Mouse (Mus musculus) C2C12 (cell line): ENCODE measurements around the gene Ackr2. TPM values are rescaled to one million over a fixed set of nuclear protein-coding genes. Genes with fewer than 3 reads are reported as not detected.

ENCODE experiments used
- H3K27me3 ChIP-seq: one replicate; pipeline ENCODE4 v1.6.1; 2011; ENCODE audit not compliant: control insufficient read depth, insufficient read depth, insufficient read length
- H3K36me3 ChIP-seq: one replicate; pipeline ENCODE4 v1.6.1; 2011; ENCODE audit not compliant: control insufficient read depth, insufficient read depth
- H3K4me3 ChIP-seq: one replicate; pipeline ENCODE4 v1.5.1; 2011; ENCODE audit warnings: mild to moderate bottlenecking, control low read depth; ENCODE audit not compliant: poor library complexity, insufficient read depth, severe bottlenecking
- H3K79me2 ChIP-seq: one replicate; pipeline ENCODE4 v1.6.1; 2011; ENCODE audit not compliant: control insufficient read depth, insufficient read depth
- H3K79me3 ChIP-seq: one replicate; pipeline ENCODE4 v1.6.1; 2011; ENCODE audit warnings: low read depth, control low read depth
- H3ac ChIP-seq: one replicate; pipeline ENCODE3; 2011; ENCODE audit warnings: low read depth; ENCODE audit not compliant: control insufficient read depth, insufficient read length
- CEBPB ChIP-seq: IDR thresholded peaks from one replicate; pipeline ENCODE4 v1.6.1; 2011; ENCODE audit warnings: low read depth, mild to moderate bottlenecking, control low read depth, moderate library complexity
- CTCF ChIP-seq: IDR thresholded peaks from one replicate; pipeline ENCODE4 v1.5.1; 2011; ENCODE audit not compliant: control insufficient read depth, insufficient read depth, insufficient read length
- FOSL1 ChIP-seq: IDR thresholded peaks from one replicate; pipeline ENCODE4 v1.8.0; 2011; ENCODE audit warnings: mild to moderate bottlenecking, low read length; ENCODE audit not compliant: poor library complexity, insufficient read depth, severe bottlenecking
- MAX ChIP-seq: IDR thresholded peaks from one replicate; pipeline ENCODE4 v1.6.1; 2011; ENCODE audit warnings: mild to moderate bottlenecking, control low read depth
- MYOD1 ChIP-seq: IDR thresholded peaks from one replicate; pipeline ENCODE4 v1.6.1; 2011; ENCODE audit warnings: low read depth; ENCODE audit not compliant: control insufficient read depth, insufficient read length
- MYOG ChIP-seq: IDR thresholded peaks from one replicate; pipeline ENCODE4 v1.6.1; 2011; ENCODE audit not compliant: control insufficient read depth, insufficient read length; ENCODE audit errors: extremely low read depth
- USF1 ChIP-seq: IDR thresholded peaks from one replicate; pipeline ENCODE4 v1.6.1; 2011; ENCODE audit warnings: low read depth, mild to moderate bottlenecking, control low read depth, moderate library complexity
- polyA plus RNA-seq: library from polyadenylated mRNA; unstranded; fragments of >200 nt; fragmentation: generic; extraction: Trizol; gene quantifications from one replicate; pipeline ENCODE4 v1.2.1, GENCODE M21; 2012; ENCODE audit warnings: missing spikeins

Gene Ackr2
- polyA plus RNA-seq, 1 experiment = not detected

GRCm38 (mm10) chr9:121882015-121882457 is 16.1 kb upstream of the Ackr2 start:
- TF ChIP-seq CTCF (no peak), MAX (no peak), MYOG (no peak), CEBPB (no peak), FOSL1 (no peak), USF1 (no peak), MYOD1 (no peak)
- Histone ChIP-seq H3ac (no peak overlapping the region), H3K79me3 (no peaks in the 10 kb centered on the region), H3K27me3 (peaks cover 3% of the 10 kb centered on the region), H3K79me2 (no peaks in the 10 kb centered on the region), H3K4me3 (no peak overlapping the region), H3K36me3 (no peaks in the 10 kb centered on the region)

- H3K4me3 ChIP-seq = no peak overlapping the region
- H3ac ChIP-seq = no peak overlapping the region
- H3K27me3 ChIP-seq = no peaks in the 10 kb centered on the region
- H3K36me3 ChIP-seq = no peaks in the 10 kb centered on the region
- H3K79me2 ChIP-seq = no peaks in the 10 kb centered on the region
- TF ChIP-seq MYOG (no peak), CEBPB (no peak), FOSL1 (no peak), MYOD1 (no peak), USF1 (no peak), MAX (no peak), CTCF (no peak)
- no peaks in the 10 kb centered on the region for H3K79me3 ChIP-seq
These were observed 8.2 kb upstream of the Ackr2 start for GRCm38 (mm10) chr9:121889927-121890440.

GRCm38 (mm10) chr9:121890441-121890941 is 7.7 kb upstream of the Ackr2 start:
- TF ChIP-seq CEBPB = no peak
- TF ChIP-seq MYOG = no peak
- TF ChIP-seq MAX = no peak
- no peak for TF ChIP-seq CTCF
- TF ChIP-seq FOSL1 = no peak
- peak; percentile 91 for TF ChIP-seq USF1
- TF ChIP-seq MYOD1 = peak; percentile 82
- Histone ChIP-seq H3K79me2 (no peaks in the 10 kb centered on the region), H3K79me3 (no peaks in the 10 kb centered on the region), H3K27me3 (no peaks in the 10 kb centered on the region), H3K36me3 (no peaks in the 10 kb centered on the region), H3K4me3 (no peak overlapping the region), H3ac (no peak overlapping the region)

GRCm38 (mm10) chr9:121891301-121891700 is 6.9 kb upstream of the Ackr2 start:
- no peak overlapping the region for H3ac ChIP-seq
- TF ChIP-seq MYOD1 = no peak
- TF ChIP-seq CTCF = no peak
- no peak for TF ChIP-seq FOSL1
- TF ChIP-seq CEBPB = no peak
- H3K4me3 ChIP-seq = no peak overlapping the region
- no peaks in the 10 kb centered on the region for H3K27me3 ChIP-seq
- no peaks in the 10 kb centered on the region for H3K79me3 ChIP-seq
- no peaks in the 10 kb centered on the region for H3K79me2 ChIP-seq
- no peaks in the 10 kb centered on the region for H3K36me3 ChIP-seq

GRCm38 (mm10) chr9:121892057-121892687 is 6.0 kb upstream of the Ackr2 start:
- no peaks in the 10 kb centered on the region for H3K79me2 ChIP-seq
- no peak for TF ChIP-seq FOSL1
- peak; percentile 62 for TF ChIP-seq MYOD1
- H3K79me3 ChIP-seq = no peaks in the 10 kb centered on the region
- H3K4me3 ChIP-seq = no peak overlapping the region
- no peaks in the 10 kb centered on the region for H3K36me3 ChIP-seq
- H3ac ChIP-seq = no peak overlapping the region
- H3K27me3 ChIP-seq = no peaks in the 10 kb centered on the region

- no peak overlapping the region for H3K4me3 ChIP-seq
- no peaks in the 10 kb centered on the region for H3K79me2 ChIP-seq
- H3K27me3 ChIP-seq = peaks cover 7% of the 10 kb centered on the region
- no peaks in the 10 kb centered on the region for H3K36me3 ChIP-seq
- no peak overlapping the region for H3ac ChIP-seq
- no peaks in the 10 kb centered on the region for H3K79me3 ChIP-seq
- no peak for TF ChIP-seq USF1
- no peak for TF ChIP-seq MAX
- no peak for TF ChIP-seq FOSL1
- no peak for TF ChIP-seq CEBPB
- TF ChIP-seq MYOD1 = no peak
- TF ChIP-seq CTCF = no peak
- no peak for TF ChIP-seq MYOG
These were observed 3.7 kb upstream of the Ackr2 start for GRCm38 (mm10) chr9:121894447-121894846.
